Mouse (Mus musculus) macrophage (primary cell): ENCODE measurements at regions not wholly inside any gene's neighbourhood (a gene's known extent, or its start where the extent isn't known, plus 50 kb on each side); places are given as distances from the start of the nearest gene placed in this dataset.

Experiments
- H3K27ac ChIP-seq: fragments of 350-480 bp; formaldehyde crosslinking; 2 replicates; pipeline ENCODE4 v1.9.0; 2021
- H3K36me3 ChIP-seq: fragments of 350-480 bp; formaldehyde crosslinking; 2 replicates; pipeline ENCODE4 v1.9.0; 2021; ENCODE audit errors: inconsistent target
- H3K4me3 ChIP-seq: fragments of 350-480 bp; formaldehyde crosslinking; 2 replicates; pipeline ENCODE4 v1.9.0; 2021; ENCODE audit errors: inconsistent target
- H3K79me2 ChIP-seq: fragments of 350-480 bp; formaldehyde crosslinking; 2 replicates; pipeline ENCODE4 v1.9.0; 2021; ENCODE audit errors: inconsistent target
- WGBS: methylation state at CpG from one replicate; pipeline ENCODE4 v1.1.7; 2026; ENCODE audit warnings: inconsistent platforms; ENCODE audit not compliant: missing documents; 5-methylcytosine and 5-hydroxymethylcytosine counted together

GRCm38 (mm10) chr3:61302214-61302613 lies 59.2 kb upstream of the Rap2b start:
- Histone ChIP-seq H3K79me2 (no peaks in the 10 kb centered on the region), H3K36me3 (no peaks in the 10 kb centered on the region), H3K4me3 (no peak overlapping the region), H3K27ac (no peak overlapping the region)
- 15% methylated on average over 3 of the region's 3 CpGs for WGBS

GRCm38 (mm10) chr3:61303485-61303884 lies 58.0 kb upstream of the Rap2b start:
- no peak overlapping the region for H3K27ac ChIP-seq
- H3K4me3 ChIP-seq = no peak overlapping the region
- 100% methylated on average over 3 of the region's 3 CpGs for WGBS
- H3K36me3 ChIP-seq = no peaks in the 10 kb centered on the region
- H3K79me2 ChIP-seq = no peaks in the 10 kb centered on the region

GRCm38 (mm10) chr3:61306306-61306705 lies 55.1 kb upstream of the Rap2b start:
- Histone ChIP-seq H3K36me3 (no peaks in the 10 kb centered on the region), H3K79me2 (no peaks in the 10 kb centered on the region)
- 92% methylated on average over 2 of the region's 2 CpGs for WGBS

GRCm38 (mm10) chr3:61308764-61309163 lies 52.7 kb upstream of the Rap2b start:
- no peaks in the 10 kb centered on the region for H3K79me2 ChIP-seq
- WGBS = 100% methylated on average over 2 of the region's 2 CpGs
- no peaks in the 10 kb centered on the region for H3K36me3 ChIP-seq
- H3K27ac ChIP-seq = no peak overlapping the region
- H3K4me3 ChIP-seq = no peak overlapping the region

More at GRCm38 (mm10) chr3:61306306-61306705, 55.1 kb upstream of the Rap2b start:
- H3K4me3 ChIP-seq = no peak overlapping the region
- no peak overlapping the region for H3K27ac ChIP-seq

GRCm38 (mm10) chr3:61309197-61309596 lies 52.2 kb upstream of the Rap2b start:
- Histone ChIP-seq H3K36me3 (no peaks in the 10 kb centered on the region), H3K27ac (no peak overlapping the region), H3K79me2 (no peaks in the 10 kb centered on the region), H3K4me3 (no peak overlapping the region)
- WGBS = 10% methylated on average over 1 of the region's 1 CpGs
